Mouse (Mus musculus) hindbrain, postnatal 0 days (tissue): Measurements from ENCODE around the gene Mafg. TPM values are rescaled to one million over a fixed set of nuclear protein-coding genes. Genes with fewer than 3 reads are reported as not detected.
A peak's percentile ranks its signal among the peaks of the same experiment; 100 is the strongest.

Source experiments
- ATAC-seq: fragments of 200-750 bp; cut with Nextera tagmentation; 2 replicates; pipeline ENCODE4 v1.8.0; 2017; ENCODE audit warnings: mild to moderate bottlenecking, moderate TSS enrichment, moderate library complexity
- DNase-seq: peaks from one replicate; pipeline ENCODE4 v3.0.0-alpha.2; 2015; ENCODE audit warnings: low spot score
- H3K27ac ChIP-seq: fragments of 300-500 bp; sonication (generic); 2 replicates; pipeline ENCODE4 v1.5.1; 2014; ENCODE audit warnings: mild to moderate bottlenecking
- H3K27me3 ChIP-seq: fragments of 300-500 bp; sonication (generic); 2 replicates; pipeline ENCODE4 v1.6.1; 2014; ENCODE audit warnings: low read length, mixed read lengths; ENCODE audit not compliant: insufficient read depth
- H3K36me3 ChIP-seq: fragments of 300-500 bp; sonication (generic); 2 replicates; pipeline ENCODE4 v1.6.1; 2014; ENCODE audit warnings: low read length, mixed read lengths; ENCODE audit not compliant: insufficient read depth
- H3K4me1 ChIP-seq: fragments of 300-500 bp; sonication (generic); 2 replicates; pipeline ENCODE4 v1.6.1; 2014; ENCODE audit warnings: antibody characterized with exemption, low read length, mixed read lengths; ENCODE audit not compliant: insufficient read depth
- H3K4me2 ChIP-seq: fragments of 300-500 bp; sonication (generic); 2 replicates; pipeline ENCODE4 v1.6.1; 2014; ENCODE audit warnings: low read depth, mild to moderate bottlenecking, low read length, moderate library complexity, mixed read lengths
- H3K4me3 ChIP-seq: fragments of 300-500 bp; sonication (generic); 2 replicates; pipeline ENCODE4 v1.5.1; 2014; ENCODE audit warnings: low read length
- H3K9ac ChIP-seq: fragments of 300-500 bp; sonication (generic); replicated peaks from 2 replicates; pipeline ENCODE4 v1.6.1; 2014; ENCODE audit warnings: mild to moderate bottlenecking, low read length, moderate library complexity, mixed read lengths
- H3K9me3 ChIP-seq: fragments of 300-500 bp; sonication (generic); 2 replicates; pipeline ENCODE4 v1.6.1; 2016; ENCODE audit warnings: low read length, mixed read lengths
- CTCF ChIP-seq: IDR thresholded peaks from 2 replicates; pipeline ENCODE4 v1.5.1; 2016; ENCODE audit warnings: antibody characterized with exemption, control low read depth, low read depth
- WGBS: fragments of 180-500 bp; shearing (Covaris S2); extraction: QIAGEN DNeasy Blood & Tissue Kit; methylation state at CpG from one replicate; pipeline ENCODE4 v1.1.7; 2014; 5-methylcytosine and 5-hydroxymethylcytosine counted together
- polyA plus RNA-seq: library from polyadenylated mRNA; unstranded; fragments of >200 nt; fragmentation: Nextera tagmentation; extraction: Ambion mirVana; gene quantifications from 2 replicates; pipeline ENCODE4 v1.2.1, GENCODE M21; 2015
- total RNA-seq: library from RNA; depleted of rRNA; stranded (reverse); fragments of >200 nt; gene quantifications from 2 replicates; pipeline ENCODE4 v1.2.3, GENCODE M21; 2014

Gene Mafg
- total and polyA plus RNA-seq, 2 experiments from 2014 or later = 38.9 to 39.3 TPM

GRCm38 (mm10) chr11:120672687-120673593, 39.5 kb upstream of the Mafg start, which contains the start of gene Aspscr1:
Gene Aspscr1 (plus strand): TSS chr11:120672973.
- H3K4me3 ChIP-seq = peak within 1 kb of the TSS; percentile 64
- H3K36me3 ChIP-seq = peaks cover 8% of the 10 kb centered on the region; the same call in 1 of the 2 replicates
- no peaks in the 10 kb centered on the region for H3K9me3 ChIP-seq
- peak within 1 kb of the TSS; percentile 88 for H3K27ac ChIP-seq
- 2% methylated on average over 76 of the region's 83 CpGs for WGBS
- TF ChIP-seq CTCF = peak; percentile 22
- peaks cover 9% of the 10 kb centered on the region for H3K4me1 ChIP-seq
- ATAC-seq (peak; percentile 98), DNase-seq (peak; percentile 97)
- no peaks in the 10 kb centered on the region for H3K27me3 ChIP-seq
- peak within 1 kb of the TSS; percentile 62 for H3K9ac ChIP-seq
- H3K4me2 ChIP-seq = peak within 1 kb of the TSS; percentile 80

DNA sequence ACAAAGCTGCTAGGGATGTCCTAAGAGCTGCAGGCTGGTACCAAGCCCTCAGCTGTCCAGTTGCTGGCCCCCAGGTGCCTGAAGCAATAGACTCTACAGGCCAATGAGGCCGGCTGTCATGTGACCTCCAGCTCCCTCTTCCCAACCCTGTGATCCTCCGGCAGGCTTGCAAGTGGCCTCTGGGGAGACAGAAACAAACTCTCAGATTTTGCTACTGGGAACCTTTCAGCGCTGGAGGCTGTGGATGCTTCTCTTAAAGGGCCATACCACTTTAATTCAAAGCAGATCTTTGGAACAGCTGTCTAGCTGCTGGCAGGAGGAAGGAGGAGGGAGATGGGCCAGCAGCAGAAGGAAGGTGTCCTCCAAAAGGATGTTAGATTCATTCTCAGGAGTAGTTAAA, 33.2 kb upstream of the Mafg start:
- no peak for DNase-seq
- TF ChIP-seq CTCF = no peak
- Histone ChIP-seq H3K36me3 (no peaks in the 10 kb centered on the region), H3K27me3 (peaks cover 18% of the 10 kb centered on the region; the same call in 1 of the 2 replicates), H3K4me1 (no peaks in the 10 kb centered on the region), H3K4me2 (no peak overlapping the region), H3K9ac (no peak overlapping the region), H3K4me3 (no peak overlapping the region), H3K9me3 (no peaks in the 10 kb centered on the region), H3K27ac (no peak overlapping the region)
- WGBS = 10% methylated on average over 3 of the region's 3 CpGs
- no peak for ATAC-seq

- 68% methylated on average over 3 of the region's 3 CpGs for WGBS
- DNase-seq (no peak), ATAC-seq (no peak)
- no peak for TF ChIP-seq CTCF
- no peak overlapping the region for H3K4me3 ChIP-seq
- H3K27ac ChIP-seq = no peak overlapping the region
- H3K4me1 ChIP-seq = no peaks in the 10 kb centered on the region
- H3K27me3 ChIP-seq = peaks cover 30% of the 10 kb centered on the region
- H3K4me2 ChIP-seq = no peak overlapping the region
- no peak overlapping the region for H3K9ac ChIP-seq
- H3K36me3 ChIP-seq = no peaks in the 10 kb centered on the region
- H3K9me3 ChIP-seq = no peaks in the 10 kb centered on the region
Measured at GRCm38 (mm10) chr11:120665406-120665805, 32.0 kb upstream of the Mafg start.

DNA sequence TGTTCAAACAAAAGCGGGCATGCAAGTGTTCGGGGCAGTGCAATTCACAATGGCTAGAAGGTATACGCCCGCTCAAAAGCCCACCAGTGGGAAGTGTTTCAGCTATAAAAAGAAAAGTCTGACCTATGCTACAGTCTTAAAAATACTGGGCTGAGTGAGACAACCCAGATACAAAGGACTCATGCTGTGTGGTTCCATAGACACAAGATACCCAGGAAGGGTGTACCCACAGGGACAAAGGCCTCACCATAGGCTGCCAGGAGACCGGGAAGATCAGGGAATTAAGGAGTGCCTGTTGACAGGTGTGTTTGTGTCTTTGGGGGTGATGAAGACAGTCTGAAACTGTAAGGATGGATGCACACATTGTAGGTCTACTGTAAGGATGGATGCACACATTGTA, 30.3 kb upstream of the Mafg start:
- DNase-seq = no peak
- 58% methylated on average over 5 of the region's 5 CpGs for WGBS
- ATAC-seq = no peak
- no peak for TF ChIP-seq CTCF
- Histone ChIP-seq H3K27me3 (peaks cover 47% of the 10 kb centered on the region), H3K36me3 (no peaks in the 10 kb centered on the region), H3K4me2 (no peak overlapping the region), H3K9me3 (no peaks in the 10 kb centered on the region), H3K4me1 (no peaks in the 10 kb centered on the region), H3K27ac (no peak overlapping the region), H3K4me3 (no peak overlapping the region), H3K9ac (no peak overlapping the region)

GRCm38 (mm10) chr11:120662759-120663158, 29.4 kb upstream of the Mafg start:
- no peak for DNase-seq

DNA sequence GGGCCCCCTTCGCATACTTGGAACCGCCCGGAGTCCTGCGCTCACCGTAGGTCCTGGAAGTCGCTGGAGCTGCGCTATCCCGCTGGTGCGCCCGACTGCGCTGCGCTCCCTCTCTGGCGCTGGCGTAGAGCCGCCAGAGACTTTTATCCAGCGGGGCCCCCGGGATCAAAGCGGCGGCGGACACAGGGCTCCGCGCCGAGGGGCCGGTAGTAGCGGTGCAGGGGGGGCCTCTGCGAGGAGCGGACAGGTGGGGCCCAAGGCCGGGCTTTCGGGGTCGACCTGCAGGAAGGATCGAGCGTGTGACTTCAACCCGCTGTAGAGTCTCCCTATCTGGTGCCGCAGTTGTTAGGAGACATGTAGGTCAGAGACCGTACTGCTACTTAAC, 27.7 kb upstream of the Mafg start, which contains the start of gene Notum:
TSS of gene Notum (minus strand) at position 100 of the 385 bp plus-strand sequence.
- H3K9ac ChIP-seq = no peak within 1 kb of the TSS; the same call in 1 of the 2 replicates
- no peaks in the 10 kb centered on the region for H3K36me3 ChIP-seq
- DNase-seq = no peak
- no peaks in the 10 kb centered on the region for H3K4me1 ChIP-seq
- no peak within 1 kb of the TSS for H3K27ac ChIP-seq
- H3K27me3 ChIP-seq = peaks cover 68% of the 10 kb centered on the region
- no peaks in the 10 kb centered on the region for H3K9me3 ChIP-seq
- peak within 1 kb of the TSS; percentile 32 for H3K4me3 ChIP-seq
- H3K4me2 ChIP-seq = peak within 1 kb of the TSS; percentile 55
- TF ChIP-seq CTCF = no peak
- ATAC-seq = no peak
- under 1% methylated on average over 35 of the region's 35 CpGs for WGBS

More at GRCm38 (mm10) chr11:120662759-120663158, 29.4 kb upstream of the Mafg start:
- no peak overlapping the region for H3K27ac ChIP-seq
- no peak overlapping the region for H3K4me3 ChIP-seq
- no peaks in the 10 kb centered on the region for H3K4me1 ChIP-seq
- H3K4me2 ChIP-seq = no peak overlapping the region
- TF ChIP-seq CTCF = no peak
- no peaks in the 10 kb centered on the region for H3K9me3 ChIP-seq
- no peak for ATAC-seq
- WGBS = 34% methylated on average over 6 of the region's 6 CpGs
- no peak overlapping the region for H3K9ac ChIP-seq
- peaks cover 57% of the 10 kb centered on the region for H3K27me3 ChIP-seq
- H3K36me3 ChIP-seq = no peaks in the 10 kb centered on the region
